Comparison of ENCODE assay signal across 11 mouse cellular contexts in the genomic region with DNA sequence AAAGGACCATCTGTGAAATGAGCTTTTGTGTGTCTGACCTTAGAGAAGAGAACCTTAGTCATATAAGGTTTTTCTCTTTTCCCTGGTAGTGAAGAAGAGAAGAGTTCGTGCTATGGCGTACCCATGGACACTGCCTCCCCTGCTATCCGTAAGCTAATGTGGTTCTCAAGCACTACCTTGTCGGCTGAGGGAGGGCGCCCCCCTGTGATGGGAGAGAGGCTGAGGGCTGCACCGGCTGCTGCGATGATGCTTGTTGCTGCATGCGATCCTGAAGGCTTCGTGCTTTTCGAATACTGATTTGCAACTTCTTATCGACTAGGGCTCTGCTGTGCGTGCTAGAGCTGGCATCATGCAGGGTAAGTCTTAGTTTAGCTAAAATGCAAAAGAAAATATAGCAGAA. TPM values are rescaled to one million over a fixed set of nuclear protein-coding genes. Genes with fewer than 3 reads are reported as not detected.
DNase-seq lines count a peak whose midpoint lies in the region; ATAC-seq and TF ChIP-seq lines count a peak whose summit lies in the region.
"Had no signal": no experiment of that assay in that cellular context is flagged by ENCODE, and none has a peak within 500 bp of the region (broad histone marks: within the 10 kb centered on the region; RNA-seq: fewer than 3 reads in every experiment).

No protein-coding gene starts in this region.

- H3K4me1 ChIP-seq in liver, embryonic 14.5 days (replicated peaks; ENCODE audit: control insufficient read depth in 2 of 2, insufficient read depth in 2 of 2, low read length in 1 of 2), result 0 out of 4 replicates have a peak, but pooled peaks cover 0 to 3% of the 10 kb centered on the region in 2 experiments
- H3K4me1 ChIP-seq: embryonic facial prominence, embryonic 12.5 days; liver, embryonic 15.5 days had no signal

- TF ChIP-seq CTCF in layer of hippocampus, adult 2 months (conservative IDR thresholded peaks at IDR 0.05), result peak; percentile 51
- peak; percentile 71 for TF ChIP-seq CTCF in liver, embryonic 14.5 days (IDR thresholded peaks at IDR 0.05; ENCODE audit: low read depth)

- no peak overlapping the region for H3K9ac ChIP-seq in liver, embryonic 14.5 days (replicated peaks)
- H3K9ac ChIP-seq: embryonic facial prominence, embryonic 12.5 days; liver, embryonic 15.5 days had no signal

- no peaks in the 10 kb centered on the region for H3K36me3 ChIP-seq in liver, embryonic 14.5 days (replicated peaks; ENCODE audit: control insufficient read depth, insufficient read depth, low read depth)

- H3K27me3 ChIP-seq in liver, embryonic 14.5 days (ENCODE audit: control insufficient read depth, insufficient read depth, low read length), result no peaks in the 10 kb centered on the region
- H3K27me3 ChIP-seq: embryonic facial prominence, embryonic 12.5 days; liver, embryonic 15.5 days had no signal

- no peaks in the 10 kb centered on the region for H3K9me3 ChIP-seq in liver, embryonic 14.5 days (ENCODE audit: control insufficient read depth, low read length)
- H3K9me3 ChIP-seq: embryonic facial prominence, embryonic 12.5 days; liver, embryonic 15.5 days had no signal

- 59% methylated on average over 12 of the region's 12 CpGs for WGBS in liver, embryonic 14.5 days (ENCODE audit: insufficient replicate concordance)

- TF ChIP-seq EP300 in liver, embryonic 14.5 days (IDR thresholded peaks at IDR 0.05; ENCODE audit: low read depth), result no peak

- no peak overlapping the region for H3K4me2 ChIP-seq in liver, embryonic 14.5 days (ENCODE audit: low read depth)
- H3K4me2 ChIP-seq: embryonic facial prominence, embryonic 12.5 days; liver, embryonic 15.5 days had no signal

- no peak for ATAC-seq in liver, embryonic 14.5 days (ENCODE audit: insufficient read depth)

- H3K27ac ChIP-seq in layer of hippocampus, adult 2 months, result no peak overlapping the region
- H3K27ac ChIP-seq in liver, embryonic 14.5 days, result no peak overlapping the region
- H3K27ac ChIP-seq: embryonic facial prominence, embryonic 12.5 days; liver, embryonic 15.5 days had no signal

- H3K4me3 ChIP-seq in layer of hippocampus, adult 2 months, result no peak overlapping the region
- no peak overlapping the region for H3K4me3 ChIP-seq in liver, embryonic 14.5 days (ENCODE audit: insufficient read depth in 1 of 2, low read depth in 2 of 2, low read length in 2 of 2)
- H3K4me3 ChIP-seq: embryonic facial prominence, embryonic 12.5 days; liver, embryonic 15.5 days had no signal

- DNase-seq in adrenal gland, postnatal 36 days, result peak; percentile 4 to 24
- DNase-seq in adrenal gland, postnatal 10 days, result no peak
- DNase-seq in layer of hippocampus, adult 2 months (ENCODE audit: low spot score in 2 of 2), result no peak
- DNase-seq in layer of hippocampus, postnatal 10 days (ENCODE audit: low spot score in 2 of 2), result no peak
- peak; percentile 23 for DNase-seq in ES-CJ7 (ENCODE audit: low read depth, low spot score)
- DNase-seq in liver, embryonic 14.5 days (ENCODE audit: low read depth in 3 of 3, low spot score in 3 of 3), result no peak
- DNase-seq in T-cell, adult 2 months (ENCODE audit: low spot score), result no peak
- no peak for DNase-seq in cerebellum, postnatal 4 days (ENCODE audit: low spot score in 2 of 2)
- DNase-seq: heart, adult 18-20 months had no signal

RNA-seq across cellular contexts. Expression of gene Ppp3cb, which starts 18.3 kb away (rescaled TPM):
- total RNA-seq in adrenal gland, postnatal 36 days (2021), result 10 to 100 TPM; 66.8 to 67.6 TPM
- total RNA-seq in adrenal gland, postnatal 10 days (2021), result 10 to 100 TPM; 65.9 to 86.4 TPM
- total RNA-seq in layer of hippocampus, adult 2 months (2021), result 100 to 1,000 TPM; 302 to 305 TPM
- total RNA-seq in layer of hippocampus, postnatal 10 days (2021), result 100 to 1,000 TPM; 397 to 418 TPM
- polyA plus RNA-seq in liver, embryonic 14.5 days (2012; rRNA removed), result 18.0 and 22.7 TPM in 2 replicates
- 21.6 and 24.8 TPM in 2 replicates for polyA plus RNA-seq in liver, embryonic 14.5 days (2014; fragmentation: Nextera tagmentation; extraction: Ambion mirVana)

Comparison
In these comparisons a context has a peak if more than half of its experiments do, and no peak if none do; other contexts are left out.
1. DNase-seq: peak in adrenal gland, postnatal 36 days (2 of 2) and ES-CJ7 (single experiment); none in adrenal gland, postnatal 10 days (single experiment), layer of hippocampus, adult 2 months (0 of 2), layer of hippocampus, postnatal 10 days (0 of 2), liver, embryonic 14.5 days (0 of 3), T-cell, adult 2 months (single experiment) and cerebellum, postnatal 4 days (0 of 2).